Mouse (Mus musculus) thymus, postnatal 0 days (tissue): ENCODE data around the gene Eaf1. TPM values are rescaled to one million over a fixed set of nuclear protein-coding genes. Genes with fewer than 3 reads are reported as not detected.
A peak's percentile ranks its signal among the peaks of the same experiment; 100 is the strongest.

Experiments used
- DNase-seq: peaks from one replicate; pipeline ENCODE4 v3.0.0-alpha.2; 2015; ENCODE audit warnings: low spot score
- polyA plus RNA-seq: library from polyadenylated mRNA; unstranded; fragments of >200 nt; fragmentation: Nextera tagmentation; extraction: Ambion mirVana; gene quantifications from 2 replicates; pipeline ENCODE4 v1.2.1, GENCODE M21; 2015

The Eaf1 gene
- polyA plus RNA-seq, 1 experiment from 2014 or later, result 52.6 TPM

DNA sequence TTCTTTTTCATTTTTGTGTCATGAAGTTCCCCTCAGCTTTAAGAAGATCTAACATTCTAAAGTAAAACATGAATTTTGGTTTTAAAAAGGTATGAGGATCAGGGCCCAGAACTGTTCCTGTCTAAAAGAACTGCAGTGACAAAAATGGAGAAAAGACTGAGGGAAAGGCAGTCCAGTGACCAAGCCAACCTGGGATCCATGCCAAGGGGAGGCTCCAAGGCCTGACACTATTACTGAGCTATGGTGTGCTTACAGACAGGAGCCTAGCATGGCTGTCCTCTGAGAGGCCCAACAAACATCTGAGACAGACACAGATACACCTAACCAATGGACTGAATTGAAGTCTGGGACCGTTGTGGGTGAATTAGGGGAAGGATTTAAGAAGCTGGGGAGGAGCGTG, 15.7 kb downstream of the Eaf1 start:
- no peak for DNase-seq

GRCm38 (mm10) chr14:31510322-31510721, 16.1 kb downstream of the Eaf1 start:
- no peak for DNase-seq

- DNase-seq, result no peak
Observed at GRCm38 (mm10) chr14:31515895-31516294, 21.7 kb downstream of the Eaf1 start.

GRCm38 (mm10) chr14:31519165-31519564, 25.0 kb downstream of the Eaf1 start:
- peak; percentile 30 for DNase-seq

DNA sequence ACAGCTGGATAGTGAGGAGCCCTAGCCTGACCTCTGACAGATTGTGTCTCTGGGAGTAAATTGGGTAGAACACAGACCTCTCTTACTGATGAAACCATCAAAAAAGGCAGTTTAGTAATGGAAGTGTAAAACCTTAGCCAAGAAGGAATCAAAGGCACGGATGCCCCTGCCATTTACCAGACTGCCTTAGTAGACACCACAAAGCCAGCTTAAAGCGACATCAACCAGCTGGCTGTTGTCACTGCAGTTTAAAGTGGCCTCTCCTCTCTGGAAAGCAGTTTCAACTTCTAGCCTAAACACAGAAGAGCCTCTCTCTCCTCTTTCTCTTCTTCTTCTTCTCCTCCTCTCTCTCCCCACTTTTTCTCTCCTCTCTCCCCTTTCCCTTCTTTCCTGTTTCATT, 27.1 kb downstream of the Eaf1 start:
- DNase-seq, result peak; percentile 68

DNA sequence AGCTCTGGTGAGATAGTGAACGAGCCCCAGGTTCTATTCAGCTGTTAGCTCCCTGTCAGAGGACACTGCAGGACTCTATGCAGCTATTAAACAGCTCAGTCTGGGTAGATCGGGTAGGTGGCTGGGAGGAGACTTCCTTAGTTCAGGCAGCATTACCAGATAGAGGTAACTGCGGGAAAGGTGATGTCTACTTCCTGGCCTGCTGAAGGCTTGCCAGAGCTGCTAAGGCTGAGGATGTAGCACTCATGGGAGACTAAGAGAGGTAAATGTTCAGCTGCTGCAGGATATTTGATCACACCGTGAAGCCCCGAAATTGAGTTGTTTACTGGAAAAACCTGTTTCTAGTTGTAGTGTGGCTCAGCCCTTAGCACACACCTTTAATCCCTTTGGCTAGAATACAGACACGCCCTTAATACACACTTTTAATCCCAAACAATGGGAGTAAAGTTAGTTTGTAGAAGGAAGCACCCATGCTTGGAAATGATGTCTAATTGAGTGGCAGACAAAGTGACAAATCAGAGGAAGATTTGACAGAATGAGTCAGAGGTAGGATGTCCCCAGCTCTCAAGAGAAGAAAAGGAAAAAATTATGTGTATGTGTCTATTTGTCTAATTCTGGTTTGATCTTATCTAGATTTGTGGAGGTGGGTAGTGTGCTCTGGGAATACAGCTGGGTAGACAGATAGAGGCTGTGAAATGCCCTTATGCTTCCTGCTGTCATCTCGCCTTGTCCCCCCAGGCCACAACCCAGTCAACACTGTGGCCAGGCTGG, 31.0 kb downstream of the Eaf1 start:
- no peak for DNase-seq

DNA sequence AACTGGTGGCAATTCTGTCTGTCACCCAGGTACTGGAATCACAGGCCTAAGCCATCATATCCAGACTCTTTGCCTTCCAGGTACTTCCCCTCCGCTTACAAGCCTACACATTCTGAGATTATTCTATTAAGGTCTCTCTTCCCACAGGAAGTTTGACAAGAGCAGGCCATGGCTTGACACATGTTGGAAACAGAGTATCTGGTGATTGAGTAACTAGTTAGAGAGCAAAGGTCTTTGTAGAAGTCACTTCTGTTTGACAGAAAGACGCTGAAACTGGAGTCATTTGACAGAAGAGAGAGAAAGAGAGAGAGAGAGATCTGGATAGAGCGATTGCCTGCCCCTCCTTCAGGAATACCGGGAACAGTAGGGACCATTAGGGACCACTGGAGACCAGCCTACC, 36.6 kb downstream of the Eaf1 start:
- no peak for DNase-seq

GRCm38 (mm10) chr14:31531506-31532148, 37.4 kb downstream of the Eaf1 start:
- DNase-seq, result peak; percentile 93

GRCm38 (mm10) chr14:31532656-31533055, 38.5 kb downstream of the Eaf1 start:
- DNase-seq, result no peak

DNA sequence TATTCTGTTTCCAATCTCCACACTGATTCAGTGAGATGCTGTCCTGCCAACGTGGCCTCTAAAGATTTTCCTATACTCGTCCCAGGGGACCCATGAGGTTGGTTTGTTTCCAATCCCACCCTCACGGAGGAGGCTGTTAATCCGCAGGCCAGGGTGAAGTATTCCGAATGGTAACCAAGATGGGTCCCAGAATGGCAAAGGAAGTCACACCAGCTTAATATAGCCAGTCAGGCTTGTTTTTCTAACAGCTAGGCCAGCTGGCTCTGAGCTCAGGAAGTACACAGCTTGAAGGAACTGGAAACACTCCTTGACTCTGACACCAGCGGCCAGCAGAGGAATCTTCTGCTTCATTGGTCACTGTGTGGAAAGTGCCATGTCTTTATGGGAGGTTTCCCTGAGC, 43.1 kb downstream of the Eaf1 start:
- no peak for DNase-seq

- DNase-seq, result no peak
Observed at GRCm38 (mm10) chr14:31543885-31544442, 49.8 kb downstream of the Eaf1 start.

DNA sequence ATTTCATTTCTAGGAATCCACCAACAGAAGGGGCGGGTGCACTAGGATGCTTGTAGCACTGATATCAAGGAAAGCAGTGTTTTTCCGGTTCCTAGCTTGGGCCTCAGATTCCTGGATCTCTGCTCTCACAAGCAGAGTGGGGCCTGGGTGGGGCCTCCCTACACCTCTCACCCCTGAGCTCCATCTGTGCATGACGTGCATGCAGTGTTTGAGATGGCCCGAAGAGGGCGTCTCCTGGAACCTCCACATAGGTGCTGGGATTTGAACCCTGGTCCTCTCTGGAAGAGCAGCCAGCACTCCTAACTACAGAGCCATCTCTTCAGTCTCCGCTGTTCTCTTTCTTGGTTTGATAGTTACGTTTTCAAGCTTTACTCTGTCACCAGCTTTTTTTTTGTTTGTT, 60.8 kb downstream of the Eaf1 start:
- DNase-seq, result peak; percentile 64

- DNase-seq, result peak; percentile 95
Observed at GRCm38 (mm10) chr14:31555963-31556434, 61.8 kb downstream of the Eaf1 start.

DNA sequence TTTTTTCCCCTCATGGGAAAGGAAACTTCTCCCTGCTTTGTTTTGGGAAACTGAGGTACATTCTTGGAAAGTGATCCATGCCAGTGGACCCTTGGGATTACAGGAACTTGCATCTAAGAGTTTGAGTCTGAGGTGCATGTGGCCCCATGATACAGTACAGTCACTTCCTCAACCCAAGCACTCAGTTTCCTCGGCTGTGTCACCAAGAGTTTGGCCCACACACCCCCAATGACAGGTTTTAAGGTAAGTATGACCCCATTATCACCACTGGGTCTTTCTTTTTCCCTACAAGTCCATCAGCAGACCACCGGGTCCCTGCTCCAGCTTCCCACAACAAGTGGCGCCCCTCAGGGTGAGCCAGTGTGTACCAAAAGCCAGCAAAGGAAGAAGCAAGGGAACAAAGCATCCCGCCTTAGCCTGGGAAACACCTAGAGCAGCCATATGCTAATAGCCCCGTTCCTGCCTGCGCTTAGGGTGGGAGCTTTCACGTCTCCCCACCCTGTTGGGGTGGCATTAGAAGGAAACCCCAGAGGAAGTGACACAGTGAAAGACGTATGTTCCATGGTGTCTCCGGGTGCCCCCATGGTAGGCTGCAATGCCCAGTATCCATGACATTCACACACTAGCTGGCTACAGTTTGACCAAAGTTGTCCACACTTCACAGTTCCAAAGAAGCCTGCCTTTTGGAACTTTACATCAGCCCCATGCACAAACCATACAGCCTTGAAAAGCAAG, 62.5 kb downstream of the Eaf1 start:
- DNase-seq, result peak; percentile 58

GRCm38 (mm10) chr14:31557273-31557672, 63.1 kb downstream of the Eaf1 start:
- peak; percentile 57 for DNase-seq

GRCm38 (mm10) chr14:31557784-31558183, 63.6 kb downstream of the Eaf1 start:
- no peak for DNase-seq

DNA sequence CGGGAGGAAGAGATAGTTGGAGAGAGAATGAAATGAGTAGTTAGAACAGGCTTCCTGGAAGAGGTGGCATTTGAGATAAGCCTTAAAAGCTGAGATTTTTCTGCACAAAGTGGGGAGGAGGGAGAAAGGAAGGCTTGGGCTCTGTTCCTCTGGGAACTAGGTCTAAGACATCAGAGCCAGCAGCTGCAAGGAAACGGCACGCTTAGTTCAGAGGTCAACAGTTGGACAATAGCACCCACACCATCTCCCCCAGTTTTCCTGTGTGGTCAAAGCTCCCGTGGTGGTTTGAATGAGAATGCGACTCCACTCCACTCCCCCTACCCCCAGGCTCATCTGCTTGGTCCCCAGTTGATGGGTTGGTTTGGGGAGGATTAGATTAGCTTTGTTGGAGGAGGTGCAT, 65.0 kb downstream of the Eaf1 start:
- no peak for DNase-seq

Other genes starting within 250 kb of the Eaf1 start
- 18.6 and 21.5 TPM in 2 replicates for gene Phf7, start 243.1 kb upstream of the Eaf1 start, polyA plus RNA-seq
- gene Bap1, start 242.9 kb upstream of the Eaf1 start, polyA plus RNA-seq, result 63.0 and 66.5 TPM in 2 replicates
- 0.22 and 0.31 TPM in 2 replicates for gene Dnah1, start 170.5 kb upstream of the Eaf1 start, polyA plus RNA-seq
- 33.8 and 34.9 TPM in 2 replicates for gene Capn7, start 157.8 kb upstream of the Eaf1 start, polyA plus RNA-seq
- 20.3 and 20.7 TPM in 2 replicates for gene Sh3bp5, start 58.3 kb upstream of the Eaf1 start, polyA plus RNA-seq
- 149 and 164 TPM in 2 replicates for gene Mettl6, start 641 bp downstream of the Eaf1 start, polyA plus RNA-seq
- 91.4 and 93.9 TPM in 2 replicates for gene Colq, start 96.9 kb downstream of the Eaf1 start, polyA plus RNA-seq
- gene Gm49387, start 146.5 kb downstream of the Eaf1 start, polyA plus RNA-seq, result 2.6 and 3.2 TPM in 2 replicates
- 21.2 and 23.2 TPM in 2 replicates for gene Btd, start 146.6 kb downstream of the Eaf1 start, polyA plus RNA-seq
- gene Hacl1, start 146.9 kb downstream of the Eaf1 start, polyA plus RNA-seq, result 19.6 and 31.3 TPM in 2 replicates